Mouse (Mus musculus): Measurements from ENCODE around the gene Bmp2k. TPM values are rescaled to one million over a fixed set of nuclear protein-coding genes. Genes with fewer than 3 reads are reported as not detected.

Gene Bmp2k
- polyA plus RNA-seq, 2 experiments, result 14.0 to 30.2 TPM

- Histone ChIP-seq H3K9ac (replicated peaks) (no peak overlapping the region), H3K27ac (no peak overlapping the region), H3K4me3 (ENCODE audit: insufficient read depth in 1 of 2, low read depth in 2 of 2, low read length in 2 of 2) (no peak overlapping the region), H3K4me2 (ENCODE audit: low read depth) (no peak overlapping the region), H3K9me3 (ENCODE audit: control insufficient read depth, low read length) (no peaks in the 10 kb centered on the region), H3K27me3 (ENCODE audit: control insufficient read depth, insufficient read depth, low read length) (no peaks in the 10 kb centered on the region), H3K36me3 (replicated peaks; ENCODE audit: control insufficient read depth, insufficient read depth, low read depth) (no peaks in the 10 kb centered on the region), H3K4me1 (replicated peaks; ENCODE audit: control insufficient read depth in 2 of 2, insufficient read depth in 2 of 2, low read length in 1 of 2) (no peaks in the 10 kb centered on the region)
- ATAC-seq (ENCODE audit: insufficient read depth), result no peak
- WGBS (ENCODE audit: insufficient replicate concordance), result 65% methylated on average over 6 of the region's 6 CpGs
- TF ChIP-seq EP300 (IDR thresholded peaks at IDR 0.05; ENCODE audit: low read depth), result no peak
- no peak for TF ChIP-seq CTCF (IDR thresholded peaks at IDR 0.05; ENCODE audit: low read depth)
- no peak for DNase-seq (ENCODE audit: low read depth in 3 of 3, low spot score in 3 of 3)
These were observed 129.8 kb downstream of the Bmp2k start for GRCm38 (mm10) chr5:97127284-97127683.

DNA sequence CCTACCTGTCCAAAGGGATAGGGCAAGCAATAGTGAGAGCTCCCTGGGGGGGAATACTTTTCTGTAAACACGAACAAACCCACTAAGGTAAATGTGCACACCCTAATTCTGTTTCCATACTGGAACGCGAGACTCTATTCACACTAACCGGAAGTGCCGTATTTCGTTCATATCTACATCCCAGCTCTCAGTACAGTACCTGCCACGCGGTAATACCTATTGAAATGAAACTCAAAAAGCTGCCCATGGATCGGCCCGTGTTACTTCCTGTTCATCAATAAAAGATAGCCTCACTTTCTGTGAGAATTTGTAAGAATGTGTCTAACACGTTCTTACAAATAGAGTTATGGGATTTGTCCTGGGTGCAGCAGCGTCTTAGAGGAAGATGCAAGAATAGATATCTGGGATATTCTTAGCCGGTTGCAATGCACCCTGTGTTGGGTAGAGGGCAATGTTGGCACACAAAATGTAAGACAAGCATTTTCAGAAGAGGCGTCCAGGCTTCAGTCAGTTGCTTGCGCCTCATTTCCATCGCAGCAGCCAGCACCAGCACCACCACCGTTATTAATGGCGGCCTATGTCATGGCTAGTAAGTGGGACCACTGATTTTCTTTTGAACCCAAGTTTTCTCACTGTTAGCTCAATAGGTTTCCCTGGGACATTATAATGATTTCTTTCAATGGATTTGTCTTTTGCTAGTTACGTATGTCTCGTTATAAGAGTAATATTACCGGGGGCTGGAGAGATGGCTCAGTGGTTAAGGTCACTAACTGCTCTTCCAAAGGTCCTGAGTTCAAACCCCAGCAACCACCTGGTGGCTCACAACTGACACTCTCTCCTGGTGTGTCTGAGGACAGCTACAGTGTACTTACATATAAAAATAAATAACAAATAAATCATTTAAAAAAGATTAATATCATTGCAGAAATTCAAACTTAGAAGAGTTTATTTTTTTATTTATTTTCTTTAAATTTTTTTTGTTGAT is 131.0 kb downstream of the Bmp2k start:
- Histone ChIP-seq H3K27me3 (ENCODE audit: control insufficient read depth, insufficient read depth, low read length) (no peaks in the 10 kb centered on the region), H3K36me3 (replicated peaks; ENCODE audit: control insufficient read depth, insufficient read depth, low read depth) (no peaks in the 10 kb centered on the region), H3K9ac (replicated peaks) (no peak overlapping the region), H3K4me3 (ENCODE audit: insufficient read depth in 1 of 2, low read depth in 2 of 2, low read length in 2 of 2) (no peak overlapping the region), H3K4me1 (replicated peaks; ENCODE audit: control insufficient read depth in 2 of 2, insufficient read depth in 2 of 2, low read length in 1 of 2) (no peaks in the 10 kb centered on the region), H3K9me3 (ENCODE audit: control insufficient read depth, low read length) (no peaks in the 10 kb centered on the region), H3K27ac (no peak overlapping the region), H3K4me2 (ENCODE audit: low read depth) (no peak overlapping the region)
- DNase-seq (ENCODE audit: low read depth in 3 of 3, low spot score in 3 of 3) (peak in 1 of 3 experiments; percentile 10), ATAC-seq (ENCODE audit: insufficient read depth) (no peak)
- WGBS (ENCODE audit: insufficient replicate concordance), result 37% methylated on average over 21 of the region's 21 CpGs
- TF ChIP-seq CTCF (IDR thresholded peaks at IDR 0.05; ENCODE audit: low read depth), result peak; percentile 63
- TF ChIP-seq EP300 (IDR thresholded peaks at IDR 0.05; ENCODE audit: low read depth), result no peak

DNA sequence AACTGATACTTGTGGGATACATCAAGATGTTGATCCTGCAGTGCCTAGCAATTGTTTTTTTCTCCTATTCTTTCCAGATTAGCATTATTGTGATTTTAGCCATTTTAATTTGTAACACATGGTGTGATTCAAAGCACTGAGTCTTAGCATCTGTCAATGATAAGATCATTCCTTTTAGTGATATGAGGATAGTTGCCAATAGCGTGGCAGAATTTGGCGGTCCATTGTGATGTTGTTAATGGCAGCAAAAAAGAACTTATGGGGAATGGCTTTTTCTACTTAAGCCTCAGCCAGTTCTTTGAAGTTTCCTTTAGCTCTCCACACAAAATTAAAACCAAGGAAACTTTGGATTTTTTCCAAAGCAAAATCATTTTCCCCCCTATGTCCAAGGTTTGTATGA is 132.1 kb downstream of the Bmp2k start:
- H3K4me1 ChIP-seq (replicated peaks; ENCODE audit: control insufficient read depth in 2 of 2, insufficient read depth in 2 of 2, low read length in 1 of 2), result no peaks in the 10 kb centered on the region
- no peaks in the 10 kb centered on the region for H3K36me3 ChIP-seq (replicated peaks; ENCODE audit: control insufficient read depth, insufficient read depth, low read depth)
- ATAC-seq (ENCODE audit: insufficient read depth), result no peak
- TF ChIP-seq EP300 (IDR thresholded peaks at IDR 0.05; ENCODE audit: low read depth) (no peak), CTCF (IDR thresholded peaks at IDR 0.05; ENCODE audit: low read depth) (no peak)
- H3K27me3 ChIP-seq (ENCODE audit: control insufficient read depth, insufficient read depth, low read length), result no peaks in the 10 kb centered on the region
- no peaks in the 10 kb centered on the region for H3K9me3 ChIP-seq (ENCODE audit: control insufficient read depth, low read length)
- DNase-seq (ENCODE audit: low read depth in 3 of 3, low spot score in 3 of 3), result no peak
- no peak overlapping the region for H3K4me3 ChIP-seq (ENCODE audit: insufficient read depth in 1 of 2, low read depth in 2 of 2, low read length in 2 of 2)
- no peak overlapping the region for H3K9ac ChIP-seq (replicated peaks)
- H3K27ac ChIP-seq, result no peak overlapping the region
- H3K4me2 ChIP-seq (ENCODE audit: low read depth), result no peak overlapping the region
- WGBS (ENCODE audit: insufficient replicate concordance), result 74% methylated on average over 2 of the region's 2 CpGs

GRCm38 (mm10) chr5:97135331-97135730 is 137.8 kb downstream of the Bmp2k start:
- H3K9ac ChIP-seq (replicated peaks), result no peak overlapping the region
- no peak for DNase-seq (ENCODE audit: low read depth in 3 of 3, low spot score in 3 of 3)
- no peaks in the 10 kb centered on the region for H3K27me3 ChIP-seq (ENCODE audit: control insufficient read depth, insufficient read depth, low read length)
- H3K4me3 ChIP-seq (ENCODE audit: insufficient read depth in 1 of 2, low read depth in 2 of 2, low read length in 2 of 2), result no peak overlapping the region
- WGBS (ENCODE audit: insufficient replicate concordance), result 36% methylated on average over 2 of the region's 2 CpGs
- no peak for ATAC-seq (ENCODE audit: insufficient read depth)
- H3K4me2 ChIP-seq (ENCODE audit: low read depth), result no peak overlapping the region
- no peaks in the 10 kb centered on the region for H3K4me1 ChIP-seq (replicated peaks; ENCODE audit: control insufficient read depth in 2 of 2, insufficient read depth in 2 of 2, low read length in 1 of 2)
- no peaks in the 10 kb centered on the region for H3K36me3 ChIP-seq (replicated peaks; ENCODE audit: control insufficient read depth, insufficient read depth, low read depth)
- no peak for TF ChIP-seq CTCF (IDR thresholded peaks at IDR 0.05; ENCODE audit: low read depth)
- H3K9me3 ChIP-seq (ENCODE audit: control insufficient read depth, low read length), result no peaks in the 10 kb centered on the region
- H3K27ac ChIP-seq, result no peak overlapping the region

Other genes starting within 250 kb of the Bmp2k start
- gene Anxa3, start 204.3 kb upstream of the Bmp2k start, polyA plus RNA-seq (2012; rRNA removed), result 5.2 and 9.6 TPM in 2 replicates
- gene Anxa3, start 204.3 kb upstream of the Bmp2k start, polyA plus RNA-seq (2014; fragmentation: Nextera tagmentation; extraction: Ambion mirVana), result 15.5 and 16.3 TPM in 2 replicates
- gene Paqr3, start 113.9 kb downstream of the Bmp2k start, polyA plus RNA-seq (2012; rRNA removed), result 0.59 and 0.86 TPM in 2 replicates
- 0.49 and 0.77 TPM in 2 replicates for gene Paqr3, start 113.9 kb downstream of the Bmp2k start, polyA plus RNA-seq (2014; fragmentation: Nextera tagmentation; extraction: Ambion mirVana)